Mouse (Mus musculus): Measurements from ENCODE around the gene Neu2. TPM values are rescaled to one million over a fixed set of nuclear protein-coding genes. Genes with fewer than 3 reads are reported as not detected.

The Neu2 gene
- total and polyA plus RNA-seq, 2 experiments from 2014 or later: 0.10 to 0.85 TPM

- Histone ChIP-seq H3K9ac (replicated peaks; ENCODE audit: low read length) (no peak within 1 kb of the TSS), H3K4me1 (ENCODE audit: insufficient read depth, low read length) (no peaks in the 10 kb centered on the region; the same call in 1 of the 2 replicates), H3K27me3 (ENCODE audit: insufficient read depth, low read length) (no peaks in the 10 kb centered on the region), H3K9me3 (ENCODE audit: low read length) (no peaks in the 10 kb centered on the region), H3K27ac (peak within 1 kb of the TSS; percentile 49), H3K4me3 (ENCODE audit: low read length) (0 out of 2 replicates have a peak within 1 kb of the TSS, but pooled peaks have one; percentile 6), H3K4me2 (ENCODE audit: low read depth, low read length) (peak within 1 kb of the TSS; percentile 23; the same call in 1 of the 2 replicates), H3K36me3 (ENCODE audit: insufficient read depth, low read length) (no peaks in the 10 kb centered on the region)
- no peak for TF ChIP-seq CTCF (IDR thresholded peaks at IDR 0.05; ENCODE audit: low read depth)
- 75% methylated on average over 12 of the region's 12 CpGs for WGBS
- DNase-seq (ENCODE audit: low spot score): no peak
- peak; percentile 35; the same call in 1 of the 2 replicates for ATAC-seq
These were observed 110.6 kb downstream of the Neu2 start, which contains the start of gene Inpp5d for GRCm38 (mm10) chr1:87620211-87620668. TSS of gene Inpp5d (plus strand) at chr1:87620312.

- 0 out of 2 replicates have a peak overlapping the region, but pooled peaks have one; percentile 6 for H3K4me3 ChIP-seq (ENCODE audit: low read length)
- peak overlapping the region; percentile 23; the same call in 1 of the 2 replicates for H3K4me2 ChIP-seq (ENCODE audit: low read depth, low read length)
- no peak for DNase-seq (ENCODE audit: low spot score)
- no peak for ATAC-seq
- H3K9me3 ChIP-seq (ENCODE audit: low read length): no peaks in the 10 kb centered on the region
- H3K27ac ChIP-seq: peak overlapping the region; percentile 49; the same call in 1 of the 2 replicates
- TF ChIP-seq CTCF (IDR thresholded peaks at IDR 0.05; ENCODE audit: low read depth): no peak
- H3K9ac ChIP-seq (replicated peaks; ENCODE audit: low read length): no peak overlapping the region
- H3K36me3 ChIP-seq (ENCODE audit: insufficient read depth, low read length): no peaks in the 10 kb centered on the region
- no peaks in the 10 kb centered on the region for H3K27me3 ChIP-seq (ENCODE audit: insufficient read depth, low read length)
- WGBS: 81% methylated on average over 6 of the region's 6 CpGs
- no peaks in the 10 kb centered on the region; the same call in 1 of the 2 replicates for H3K4me1 ChIP-seq (ENCODE audit: insufficient read depth, low read length)
These were observed 111.0 kb downstream of the Neu2 start for GRCm38 (mm10) chr1:87620693-87621092.

- Histone ChIP-seq H3K27me3 (ENCODE audit: insufficient read depth, low read length) (no peaks in the 10 kb centered on the region), H3K36me3 (ENCODE audit: insufficient read depth, low read length) (no peaks in the 10 kb centered on the region), H3K4me1 (ENCODE audit: insufficient read depth, low read length) (no peaks in the 10 kb centered on the region; the same call in 1 of the 2 replicates), H3K9me3 (ENCODE audit: low read length) (no peaks in the 10 kb centered on the region), H3K4me2 (ENCODE audit: low read depth, low read length) (0 out of 2 replicates have a peak overlapping the region, but pooled peaks have one; percentile 23), H3K9ac (replicated peaks; ENCODE audit: low read length) (no peak overlapping the region), H3K4me3 (ENCODE audit: low read length) (no peak overlapping the region), H3K27ac (peak overlapping the region; percentile 49)
- WGBS: 86% methylated on average over 9 of the region's 9 CpGs
- ATAC-seq: no peak
- TF ChIP-seq CTCF (IDR thresholded peaks at IDR 0.05; ENCODE audit: low read depth): no peak
- no peak for DNase-seq (ENCODE audit: low spot score)
These were observed 111.6 kb downstream of the Neu2 start for GRCm38 (mm10) chr1:87621146-87621857.

DNA sequence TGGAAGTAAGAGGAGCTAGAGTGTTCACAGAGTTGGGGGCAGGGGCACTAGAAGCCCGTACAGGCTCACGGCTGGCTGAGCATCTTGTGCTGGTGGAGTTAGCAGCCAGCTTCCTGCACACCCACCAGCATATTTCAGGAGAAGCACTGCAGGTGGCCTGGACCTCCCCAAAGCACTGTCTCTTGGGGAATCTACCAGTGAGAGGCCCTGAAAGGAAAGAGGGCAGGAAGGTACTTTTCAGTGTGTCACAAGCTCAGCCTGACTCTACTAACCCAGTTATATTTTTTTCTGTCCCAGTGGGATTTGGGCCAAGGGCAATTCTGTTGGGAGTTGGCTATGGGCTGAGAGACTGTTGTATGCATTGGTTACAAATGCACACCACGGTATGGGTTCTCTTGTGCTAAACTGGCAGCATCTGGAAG is 112.2 kb downstream of the Neu2 start:
- Histone ChIP-seq H3K27ac (peak overlapping the region; percentile 49; the same call in 1 of the 2 replicates), H3K4me1 (ENCODE audit: insufficient read depth, low read length) (no peaks in the 10 kb centered on the region; the same call in 1 of the 2 replicates), H3K36me3 (ENCODE audit: insufficient read depth, low read length) (no peaks in the 10 kb centered on the region), H3K27me3 (ENCODE audit: insufficient read depth, low read length) (no peaks in the 10 kb centered on the region), H3K4me3 (ENCODE audit: low read length) (no peak overlapping the region), H3K9ac (replicated peaks; ENCODE audit: low read length) (no peak overlapping the region), H3K4me2 (ENCODE audit: low read depth, low read length) (0 out of 2 replicates have a peak overlapping the region, but pooled peaks have one; percentile 13), H3K9me3 (ENCODE audit: low read length) (no peaks in the 10 kb centered on the region)
- TF ChIP-seq CTCF (IDR thresholded peaks at IDR 0.05; ENCODE audit: low read depth): no peak
- WGBS: 40% methylated on average over 3 of the region's 3 CpGs
- ATAC-seq (peak; percentile 80; the same call in 1 of the 2 replicates), DNase-seq (ENCODE audit: low spot score) (peak; percentile 58)

DNA sequence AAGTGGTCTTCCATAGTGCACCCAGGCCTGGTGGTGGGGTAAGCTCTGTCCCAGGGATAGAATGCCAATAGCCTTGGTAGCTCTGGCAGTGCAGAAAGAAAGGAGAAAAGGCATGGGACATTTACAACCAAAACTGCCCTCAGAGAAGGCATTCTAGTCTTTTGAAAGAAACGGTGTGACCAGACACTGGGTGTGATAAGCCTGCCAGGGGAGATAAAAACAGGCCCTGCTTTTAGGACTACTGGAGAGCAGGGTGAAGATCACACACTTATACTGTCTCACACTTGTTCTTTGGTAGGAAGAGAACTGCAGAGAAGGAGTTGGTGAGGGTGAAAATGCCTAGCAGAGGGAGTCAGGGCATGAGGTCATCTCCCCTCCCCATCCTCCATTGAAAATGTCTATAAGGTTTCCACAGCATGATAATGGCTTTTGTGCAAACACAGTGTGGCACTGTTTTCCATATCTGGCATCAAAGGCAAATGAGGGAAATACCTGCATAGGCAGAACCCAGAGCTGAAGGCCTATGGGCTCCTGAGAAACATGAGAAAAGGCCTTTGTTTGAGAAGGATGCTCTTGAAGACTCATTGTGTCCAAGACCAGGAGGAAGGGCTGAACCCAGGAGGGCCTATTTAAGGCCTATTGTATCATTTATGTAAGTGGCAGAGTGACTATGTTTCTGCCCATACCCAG is 114.4 kb downstream of the Neu2 start:
- Histone ChIP-seq H3K4me2 (ENCODE audit: low read depth, low read length) (no peak overlapping the region), H3K36me3 (ENCODE audit: insufficient read depth, low read length) (no peaks in the 10 kb centered on the region), H3K27ac (no peak overlapping the region), H3K9me3 (ENCODE audit: low read length) (no peaks in the 10 kb centered on the region), H3K4me1 (ENCODE audit: insufficient read depth, low read length) (no peaks in the 10 kb centered on the region; the same call in 1 of the 2 replicates), H3K27me3 (ENCODE audit: insufficient read depth, low read length) (no peaks in the 10 kb centered on the region), H3K9ac (replicated peaks; ENCODE audit: low read length) (no peak overlapping the region), H3K4me3 (ENCODE audit: low read length) (no peak overlapping the region)
- 72% methylated on average over 1 of the region's 1 CpGs for WGBS
- ATAC-seq: no peak
- no peak for TF ChIP-seq CTCF (IDR thresholded peaks at IDR 0.05; ENCODE audit: low read depth)
- no peak for DNase-seq (ENCODE audit: low spot score)

DNA sequence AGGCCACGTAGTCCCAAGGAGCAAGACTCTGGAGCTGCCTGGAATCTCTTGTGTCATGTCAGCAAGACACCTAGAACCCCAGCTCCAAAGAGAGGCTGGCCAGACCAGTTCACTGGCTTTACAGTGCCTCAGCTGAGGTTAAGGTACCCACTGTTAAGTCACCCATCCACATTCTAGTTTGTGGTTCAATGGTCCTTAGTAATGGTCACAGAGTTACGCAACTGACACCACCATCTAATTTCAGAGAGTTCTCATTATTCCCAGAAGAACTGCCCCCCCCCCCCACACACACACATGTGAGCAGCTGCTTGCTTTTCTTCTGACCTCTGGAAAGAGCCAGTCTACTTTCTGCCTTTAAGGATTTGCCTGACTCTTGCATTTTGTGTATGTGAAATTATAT is 115.1 kb downstream of the Neu2 start:
- no peak for TF ChIP-seq CTCF (IDR thresholded peaks at IDR 0.05; ENCODE audit: low read depth)
- no peak overlapping the region for H3K4me3 ChIP-seq (ENCODE audit: low read length)
- no peaks in the 10 kb centered on the region for H3K9me3 ChIP-seq (ENCODE audit: low read length)
- H3K27ac ChIP-seq: no peak overlapping the region
- no peaks in the 10 kb centered on the region for H3K36me3 ChIP-seq (ENCODE audit: insufficient read depth, low read length)
- no peaks in the 10 kb centered on the region; the same call in 1 of the 2 replicates for H3K4me1 ChIP-seq (ENCODE audit: insufficient read depth, low read length)
- 91% methylated on average over 2 of the region's 2 CpGs for WGBS
- no peaks in the 10 kb centered on the region for H3K27me3 ChIP-seq (ENCODE audit: insufficient read depth, low read length)
- no peak overlapping the region for H3K9ac ChIP-seq (replicated peaks; ENCODE audit: low read length)
- ATAC-seq (no peak), DNase-seq (ENCODE audit: low spot score) (no peak)
- no peak overlapping the region for H3K4me2 ChIP-seq (ENCODE audit: low read depth, low read length)
